Mouse (Mus musculus) thymus, adult 2 months (tissue): ENCODE measurements at regions not wholly inside any gene's neighbourhood (a gene's known extent, or its start where the extent isn't known, plus 50 kb on each side); places are given as distances from the start of the nearest gene placed in this dataset.

Experiments
- DNase-seq: peaks from one replicate; pipeline ENCODE4 v3.0.0; 2021
- H3K27ac ChIP-seq: fragments of 200-500 bp; 2 replicates; pipeline ENCODE4 v1.5.1; 2012; ENCODE audit warnings: low read length, control low read depth; ENCODE audit not compliant: control insufficient read depth, insufficient read depth
- H3K27me3 ChIP-seq: fragments of 200-500 bp; 2 replicates; pipeline ENCODE4 v1.6.1; 2012; ENCODE audit warnings: mild to moderate bottlenecking, low read length, moderate library complexity, mixed read lengths; ENCODE audit not compliant: control insufficient read depth, insufficient read depth
- H3K36me3 ChIP-seq: fragments of 200-500 bp; 2 replicates; pipeline ENCODE4 v1.6.1; 2012; ENCODE audit warnings: mild to moderate bottlenecking, low read length, moderate library complexity; ENCODE audit not compliant: control insufficient read depth, insufficient read depth
- H3K4me1 ChIP-seq: fragments of 200-500 bp; replicated peaks from 2 replicates; pipeline ENCODE4 v1.6.1; 2012; ENCODE audit warnings: low read length; ENCODE audit not compliant: control insufficient read depth, insufficient read depth
- H3K4me3 ChIP-seq: fragments of 200-500 bp; 2 replicates; pipeline ENCODE4 v1.5.1; 2012; ENCODE audit warnings: mild to moderate bottlenecking, low read length, control low read depth, moderate library complexity; ENCODE audit not compliant: control insufficient read depth, insufficient read depth
- CTCF ChIP-seq: fragments of 200-500 bp; IDR thresholded peaks from 2 replicates; pipeline ENCODE4 v1.5.1; 2012; ENCODE audit warnings: mild to moderate bottlenecking, control low read depth, low read length, moderate library complexity, borderline replicate concordance; ENCODE audit not compliant: control insufficient read depth, poor library complexity, insufficient read depth; ENCODE audit errors: extremely low read depth
- POLR2A ChIP-seq: fragments of 200-500 bp; IDR thresholded peaks from 2 replicates; pipeline ENCODE4 v1.6.1; 2012; ENCODE audit warnings: mild to moderate bottlenecking, low read length, control low read depth, moderate library complexity; ENCODE audit not compliant: control insufficient read depth, poor library complexity, insufficient read depth; ENCODE audit errors: extremely low read depth
- WGBS: fragments of 180-500 bp; shearing (Covaris S2); methylation state at CpG from one replicate; pipeline ENCODE4 v1.1.7; 2018; 5-methylcytosine and 5-hydroxymethylcytosine counted together

GRCm38 (mm10) chr2:137729207-137729606 lies 527.2 kb upstream of the Btbd3 start:
- Histone ChIP-seq H3K27me3 (no peaks in the 10 kb centered on the region), H3K27ac (no peak overlapping the region), H3K4me1 (no peaks in the 10 kb centered on the region), H3K4me3 (no peak overlapping the region), H3K36me3 (no peaks in the 10 kb centered on the region)
- no peak for TF ChIP-seq CTCF
- DNase-seq: no peak
- WGBS: 30% methylated on average over 4 of the region's 4 CpGs

GRCm38 (mm10) chr2:137723651-137724050 lies 532.7 kb upstream of the Btbd3 start:
- no peak for DNase-seq
- WGBS: 91% methylated on average over 1 of the region's 1 CpGs
- Histone ChIP-seq H3K36me3 (no peaks in the 10 kb centered on the region), H3K27me3 (no peaks in the 10 kb centered on the region), H3K4me1 (no peaks in the 10 kb centered on the region), H3K4me3 (no peak overlapping the region), H3K27ac (no peak overlapping the region)
- TF ChIP-seq POLR2A (no peak), CTCF (no peak)

- no peak for TF ChIP-seq CTCF
- TF ChIP-seq POLR2A: no peak
- 86% methylated on average over 7 of the region's 7 CpGs for WGBS
- no peak for DNase-seq
- no peaks in the 10 kb centered on the region for H3K4me1 ChIP-seq
- H3K36me3 ChIP-seq: no peaks in the 10 kb centered on the region
- H3K27ac ChIP-seq: no peak overlapping the region
- H3K27me3 ChIP-seq: no peaks in the 10 kb centered on the region
- no peak overlapping the region for H3K4me3 ChIP-seq
These were observed 534.5 kb upstream of the Btbd3 start for GRCm38 (mm10) chr2:137721767-137722424.

GRCm38 (mm10) chr2:137715891-137716290 lies 540.5 kb upstream of the Btbd3 start:
- no peaks in the 10 kb centered on the region for H3K4me1 ChIP-seq
- WGBS: 87% methylated on average over 2 of the region's 2 CpGs
- H3K36me3 ChIP-seq: no peaks in the 10 kb centered on the region
- no peak overlapping the region for H3K4me3 ChIP-seq
- no peaks in the 10 kb centered on the region for H3K27me3 ChIP-seq
- DNase-seq: no peak
- TF ChIP-seq CTCF: no peak
- no peak for TF ChIP-seq POLR2A
- no peak overlapping the region for H3K27ac ChIP-seq

- TF ChIP-seq CTCF: no peak
- no peak for TF ChIP-seq POLR2A
These were observed 549.8 kb upstream of the Btbd3 start for GRCm38 (mm10) chr2:137706528-137706988.

GRCm38 (mm10) chr2:137705724-137706422 lies 550.5 kb upstream of the Btbd3 start:
- Histone ChIP-seq H3K27ac (no peak overlapping the region), H3K27me3 (no peaks in the 10 kb centered on the region), H3K36me3 (no peaks in the 10 kb centered on the region), H3K4me1 (no peaks in the 10 kb centered on the region), H3K4me3 (no peak overlapping the region)
- WGBS: 69% methylated on average over 14 of the region's 14 CpGs
- TF ChIP-seq POLR2A (no peak), CTCF (no peak)
- no peak for DNase-seq

More at GRCm38 (mm10) chr2:137706528-137706988, 549.8 kb upstream of the Btbd3 start:
- no peak overlapping the region for H3K27ac ChIP-seq
- no peaks in the 10 kb centered on the region for H3K27me3 ChIP-seq
- WGBS: 23% methylated on average over 4 of the region's 4 CpGs
- H3K4me1 ChIP-seq: no peaks in the 10 kb centered on the region
- H3K36me3 ChIP-seq: no peaks in the 10 kb centered on the region
- DNase-seq: no peak
- no peak overlapping the region for H3K4me3 ChIP-seq
